Mouse (Mus musculus): ENCODE data around the gene Ccng2.
A peak's percentile ranks its signal among the peaks of the same experiment; 100 is the strongest.

Ccng2 gene

GRCm38 (mm10) chr5:93266883-93267704 is at the start of gene Ccng2:
Gene Ccng2, plus strand, starts transcription at chr5:93267257.
- DNase-seq (ENCODE audit: low spot score in 2 of 2) = peak; percentile 96 to 97

- no peak for DNase-seq (ENCODE audit: low spot score in 2 of 2)
Measured at GRCm38 (mm10) chr5:93218375-93218774, 48.7 kb upstream of the Ccng2 start.

- no peak for DNase-seq (ENCODE audit: low spot score in 2 of 2)
Measured at GRCm38 (mm10) chr5:93221661-93222060, 45.4 kb upstream of the Ccng2 start.

GRCm38 (mm10) chr5:93224549-93224948 is 42.5 kb upstream of the Ccng2 start:
- DNase-seq (ENCODE audit: low spot score in 2 of 2) = no peak

GRCm38 (mm10) chr5:93227157-93227556 is 39.9 kb upstream of the Ccng2 start:
- no peak for DNase-seq (ENCODE audit: low spot score in 2 of 2)

GRCm38 (mm10) chr5:93229527-93229926 is 37.5 kb upstream of the Ccng2 start:
- no peak for DNase-seq (ENCODE audit: low spot score in 2 of 2)

GRCm38 (mm10) chr5:93231721-93232120 is 35.3 kb upstream of the Ccng2 start:
- no peak for DNase-seq (ENCODE audit: low spot score in 2 of 2)

- DNase-seq (ENCODE audit: low spot score in 2 of 2) = no peak
Measured at GRCm38 (mm10) chr5:93232838-93233237, 34.2 kb upstream of the Ccng2 start.

- no peak for DNase-seq (ENCODE audit: low spot score in 2 of 2)
Measured at GRCm38 (mm10) chr5:93234130-93234529, 32.9 kb upstream of the Ccng2 start.

- DNase-seq (ENCODE audit: low spot score in 2 of 2) = no peak
Measured at GRCm38 (mm10) chr5:93234605-93235004, 32.5 kb upstream of the Ccng2 start.

- peak; percentile 6 to 16 for DNase-seq (ENCODE audit: low spot score in 2 of 2)
Measured at GRCm38 (mm10) chr5:93235888-93236287, 31.2 kb upstream of the Ccng2 start.

- DNase-seq (ENCODE audit: low spot score in 2 of 2) = no peak
Measured at GRCm38 (mm10) chr5:93236541-93236940, 30.5 kb upstream of the Ccng2 start.

GRCm38 (mm10) chr5:93239590-93240544 is 27.2 kb upstream of the Ccng2 start:
- no peak for DNase-seq (ENCODE audit: low spot score in 2 of 2)

GRCm38 (mm10) chr5:93245280-93245679 is 21.8 kb upstream of the Ccng2 start:
- no peak for DNase-seq (ENCODE audit: low spot score in 2 of 2)

- DNase-seq (ENCODE audit: low spot score in 2 of 2) = no peak
Measured at GRCm38 (mm10) chr5:93249940-93250578, 17.0 kb upstream of the Ccng2 start.

- no peak for DNase-seq (ENCODE audit: low spot score in 2 of 2)
Measured at GRCm38 (mm10) chr5:93251001-93251760, 15.9 kb upstream of the Ccng2 start.

- no peak for DNase-seq (ENCODE audit: low spot score in 2 of 2)
Measured at GRCm38 (mm10) chr5:93255759-93256265, 11.2 kb upstream of the Ccng2 start.

GRCm38 (mm10) chr5:93256820-93257405 is 10.1 kb upstream of the Ccng2 start:
- no peak for DNase-seq (ENCODE audit: low spot score in 2 of 2)

GRCm38 (mm10) chr5:93259349-93259748 is 7.7 kb upstream of the Ccng2 start:
- no peak for DNase-seq (ENCODE audit: low spot score in 2 of 2)

GRCm38 (mm10) chr5:93260983-93261382 is 6.1 kb upstream of the Ccng2 start:
- no peak for DNase-seq (ENCODE audit: low spot score in 2 of 2)

- no peak for DNase-seq (ENCODE audit: low spot score in 2 of 2)
Measured at GRCm38 (mm10) chr5:93262751-93263150, 4.3 kb upstream of the Ccng2 start.
